Mouse (Mus musculus): ENCODE data around the gene Tmem9.

The Tmem9 gene

GRCm38 (mm10) chr1:136030201-136030600 is 22.3 kb downstream of the Tmem9 start:
- DNase-seq (ENCODE audit: extremely low spot score, low spot score) = no peak

GRCm38 (mm10) chr1:136031697-136032096 is 23.7 kb downstream of the Tmem9 start:
- no peak for DNase-seq (ENCODE audit: extremely low spot score, low spot score)

- no peak for DNase-seq (ENCODE audit: extremely low spot score, low spot score)
Observed at GRCm38 (mm10) chr1:136032961-136033360, 25.0 kb downstream of the Tmem9 start.

DNA sequence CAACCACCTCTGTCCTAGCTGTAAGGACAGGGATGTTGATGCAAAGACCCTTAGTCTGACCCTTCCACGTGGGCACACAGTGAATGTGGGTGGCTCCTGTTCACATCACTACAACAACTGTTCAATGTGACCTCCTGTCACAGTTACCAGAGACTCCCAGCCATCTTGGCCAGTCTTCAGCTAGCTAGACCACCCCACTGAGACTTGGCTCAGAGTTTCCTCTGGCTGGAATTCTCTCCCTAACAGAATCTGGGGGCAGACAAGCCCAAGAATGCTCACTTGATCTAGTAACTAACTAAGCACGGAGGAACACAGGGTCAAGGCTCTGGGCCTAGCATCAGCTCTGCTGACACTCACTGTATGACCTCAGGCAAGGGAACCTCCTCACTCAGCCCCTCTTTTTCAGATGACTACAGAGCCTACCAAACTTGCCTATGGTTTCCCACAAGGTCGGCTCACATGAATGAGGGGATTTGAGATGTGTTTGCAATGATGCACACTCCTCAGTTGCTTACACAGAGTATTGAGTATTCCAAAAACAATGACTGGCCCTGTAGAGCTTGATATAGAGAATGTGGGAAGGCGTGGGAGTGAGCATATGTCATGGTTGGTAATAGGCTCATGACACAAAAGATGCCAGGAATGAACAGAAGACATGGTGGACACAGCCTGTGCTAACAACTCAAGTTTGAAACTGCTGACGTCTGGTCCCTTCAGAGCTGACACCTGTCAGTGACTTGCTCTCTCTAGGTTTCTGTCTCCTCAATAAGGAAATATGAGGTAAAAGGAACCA is 31.0 kb downstream of the Tmem9 start:
- no peak for DNase-seq (ENCODE audit: extremely low spot score, low spot score)

- DNase-seq (ENCODE audit: extremely low spot score, low spot score) = no peak
Observed at GRCm38 (mm10) chr1:136040452-136040851, 32.5 kb downstream of the Tmem9 start.

GRCm38 (mm10) chr1:136040874-136041273 is 32.9 kb downstream of the Tmem9 start:
- no peak for DNase-seq (ENCODE audit: extremely low spot score, low spot score)

DNA sequence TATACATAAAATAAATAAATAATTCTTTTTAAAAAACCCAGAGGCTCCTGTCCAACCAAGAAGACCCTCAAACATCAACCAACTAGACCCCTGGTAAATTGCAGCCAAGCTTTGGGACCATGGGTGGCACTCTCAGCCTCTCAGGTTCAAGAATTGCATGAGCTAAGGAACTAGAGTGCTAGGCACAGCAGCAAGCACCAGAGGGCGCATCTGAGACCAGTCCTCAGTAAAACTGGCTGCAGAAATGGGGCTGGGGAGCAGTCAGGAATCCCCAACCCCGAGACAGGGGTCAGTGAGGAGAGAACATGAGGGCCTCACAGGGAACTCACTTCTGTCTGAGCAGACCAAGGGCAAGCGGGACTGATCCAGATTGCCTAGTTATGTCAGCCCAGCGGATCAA is 37.8 kb downstream of the Tmem9 start:
- DNase-seq (ENCODE audit: extremely low spot score, low spot score) = peak; percentile 52

DNA sequence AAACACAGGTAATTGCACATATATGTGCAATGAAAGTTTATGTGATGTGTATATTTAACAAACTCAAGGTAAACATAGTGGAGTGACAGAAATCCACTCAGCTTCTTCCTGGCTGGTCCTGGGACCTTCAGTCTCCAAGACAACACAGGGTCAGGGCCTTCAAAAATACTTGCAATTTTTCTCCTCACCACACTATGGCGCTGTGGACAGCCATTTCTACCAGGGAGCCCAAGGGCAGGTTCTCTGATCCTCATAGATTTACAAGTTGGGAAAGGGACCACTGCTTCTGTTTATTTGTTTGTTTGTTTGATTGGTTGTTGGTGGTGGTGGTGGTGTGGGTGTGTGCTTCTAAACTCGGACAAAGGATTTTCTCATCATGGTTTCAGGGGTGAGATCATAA is 39.5 kb downstream of the Tmem9 start:
- DNase-seq (ENCODE audit: extremely low spot score, low spot score) = no peak

DNA sequence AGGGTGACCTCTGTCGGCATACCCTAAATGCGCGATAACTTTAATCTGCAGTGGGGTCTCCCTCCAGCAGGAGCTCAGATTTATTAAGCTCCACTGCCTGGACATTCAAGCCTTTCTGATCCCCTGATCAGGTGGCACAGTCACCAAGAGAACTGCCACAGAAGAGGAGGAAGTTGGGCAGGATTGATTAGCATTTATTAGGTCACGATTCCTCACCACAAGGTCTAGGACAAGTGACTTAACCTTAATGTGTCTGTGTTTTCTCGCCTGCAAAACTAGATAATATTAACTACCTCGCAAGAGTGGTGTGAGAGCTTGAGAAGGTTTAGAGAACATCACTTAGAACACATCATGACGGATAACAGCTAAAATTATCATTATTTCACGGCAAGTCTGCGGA is 39.9 kb downstream of the Tmem9 start:
- no peak for DNase-seq (ENCODE audit: extremely low spot score, low spot score)

DNA sequence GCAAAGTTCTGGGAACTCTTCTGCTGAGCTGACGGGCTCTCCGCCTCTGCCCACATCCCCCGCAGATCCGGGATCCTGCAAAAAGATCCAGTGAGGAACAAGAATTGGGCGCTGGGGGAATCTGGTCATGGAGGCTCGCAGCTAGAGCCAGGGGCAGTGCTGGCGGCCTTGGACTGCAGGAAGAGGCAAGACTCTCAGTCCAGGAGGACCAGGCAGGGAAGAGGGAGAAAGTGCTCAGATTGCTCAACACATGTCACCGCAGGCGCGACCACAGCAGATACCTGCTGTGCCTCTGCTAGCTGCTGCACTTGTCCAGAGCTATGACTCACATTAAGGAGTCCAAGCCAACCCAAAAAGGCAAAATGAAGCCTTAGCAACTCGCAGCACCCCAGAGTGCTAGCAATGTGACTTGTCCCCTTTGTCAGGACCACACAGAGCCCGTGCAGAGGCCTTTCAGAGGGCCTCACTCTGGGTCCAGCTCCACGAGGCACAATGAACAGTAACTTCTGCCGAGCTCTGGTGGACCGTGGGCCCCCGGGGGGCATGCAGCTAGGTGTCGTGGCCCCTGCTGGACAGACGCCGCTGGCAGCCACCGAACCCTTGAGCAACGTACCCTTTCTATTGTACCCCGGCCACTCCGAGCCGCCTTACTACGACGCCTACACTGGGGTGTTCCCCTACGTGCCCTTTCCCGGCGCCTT is 42.5 kb downstream of the Tmem9 start, which contains the start of gene Ascl5:
Gene Ascl5, plus strand, starts transcription at position 493 of the 701 bp plus-strand sequence.
- peak; percentile 24 for DNase-seq (ENCODE audit: extremely low spot score, low spot score)

GRCm38 (mm10) chr1:136051013-136051315 is 43.0 kb downstream of the Tmem9 start:
- DNase-seq (ENCODE audit: extremely low spot score, low spot score) = peak; percentile 42

DNA sequence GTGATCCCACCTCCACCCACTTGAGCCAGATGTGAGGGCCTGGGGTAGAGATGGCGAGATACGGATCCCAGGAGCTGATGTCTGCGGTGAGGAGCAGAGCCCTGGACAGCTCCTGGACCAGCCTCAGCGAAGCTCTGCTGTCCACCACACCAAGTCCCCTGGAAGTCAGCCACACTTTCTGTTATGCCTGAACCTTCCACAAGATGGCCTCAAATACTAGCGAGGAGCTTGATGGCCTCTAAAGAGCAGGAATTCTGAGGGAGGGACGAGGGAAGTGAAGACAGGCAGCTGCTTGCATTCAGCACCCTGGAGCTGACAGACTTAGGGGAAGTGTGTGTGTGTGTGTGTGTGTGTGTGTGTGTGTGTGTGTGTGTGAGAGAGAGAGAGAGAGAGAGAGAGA is 43.5 kb downstream of the Tmem9 start:
- peak; percentile 73 for DNase-seq (ENCODE audit: extremely low spot score, low spot score)

DNA sequence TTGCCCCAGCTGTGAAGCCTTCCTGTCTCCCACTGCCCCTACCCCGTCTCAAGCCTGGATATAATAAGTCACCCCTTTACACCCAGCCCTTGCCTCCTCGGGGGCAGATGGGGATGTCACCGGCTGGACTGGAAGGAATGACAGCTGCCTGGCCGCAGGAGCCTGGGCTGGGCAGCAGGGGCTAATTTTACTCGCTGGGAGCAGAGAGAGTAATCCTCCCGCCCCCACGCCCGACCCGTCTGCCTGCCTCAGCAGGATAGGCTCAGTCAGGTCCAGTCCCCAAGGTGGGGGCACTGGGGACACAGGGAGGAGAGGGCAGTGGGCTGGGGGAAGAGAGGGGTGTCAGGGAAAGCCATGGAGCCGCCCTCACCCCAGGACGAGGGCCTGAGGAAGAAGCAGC is 44.6 kb downstream of the Tmem9 start, which contains the start of gene Cacna1s:
Gene Cacna1s, plus strand, starts transcription at position 204 of the 400 bp plus-strand sequence.
- DNase-seq (ENCODE audit: extremely low spot score, low spot score) = no peak

GRCm38 (mm10) chr1:136055771-136056170 is 47.8 kb downstream of the Tmem9 start:
- DNase-seq (ENCODE audit: extremely low spot score, low spot score) = no peak

- DNase-seq (ENCODE audit: extremely low spot score, low spot score) = no peak
Observed at GRCm38 (mm10) chr1:136058594-136058993, 50.6 kb downstream of the Tmem9 start.

GRCm38 (mm10) chr1:136061041-136061789 is 53.3 kb downstream of the Tmem9 start:
- no peak for DNase-seq (ENCODE audit: extremely low spot score, low spot score)

GRCm38 (mm10) chr1:136061790-136062141 is 53.8 kb downstream of the Tmem9 start:
- DNase-seq (ENCODE audit: extremely low spot score, low spot score) = no peak

DNA sequence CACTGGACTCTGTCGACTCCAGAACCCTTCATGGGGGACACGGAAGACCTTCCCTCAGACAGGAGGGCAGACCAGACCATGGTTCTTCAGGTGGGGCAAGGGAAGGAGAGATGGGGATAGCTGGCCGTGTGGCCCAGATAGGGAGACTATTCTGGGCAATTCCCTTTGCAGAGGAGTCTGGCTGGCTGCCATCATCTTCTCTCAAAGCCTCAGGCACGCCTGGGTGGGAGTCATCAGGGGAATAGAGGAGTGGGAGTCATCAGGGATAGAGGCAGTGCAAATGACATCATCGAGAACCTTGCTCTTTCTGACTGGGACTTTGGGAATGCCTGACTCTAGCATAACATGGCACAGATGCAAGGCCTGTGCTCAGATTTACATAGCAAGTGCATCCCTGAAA is 56.0 kb downstream of the Tmem9 start:
- no peak for DNase-seq (ENCODE audit: extremely low spot score, low spot score)

DNA sequence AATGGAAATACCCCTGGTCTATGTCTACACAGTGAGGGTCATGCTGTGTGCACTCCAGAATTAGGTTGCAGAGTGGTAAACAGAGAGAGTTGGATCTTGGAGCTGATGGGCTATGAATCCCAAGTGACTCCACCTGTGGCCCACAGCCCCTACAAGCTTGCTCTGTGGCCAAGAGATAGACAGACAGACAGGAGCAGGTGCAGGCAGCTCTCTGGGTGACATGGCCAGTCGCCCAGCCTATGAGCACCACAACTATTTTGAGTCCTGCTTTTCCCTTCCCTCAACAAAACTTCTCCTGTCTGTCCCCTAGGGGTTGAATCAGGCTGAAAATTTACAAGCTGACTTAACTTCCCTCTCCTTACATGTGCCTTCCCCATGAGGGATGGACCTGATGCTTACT is 58.7 kb downstream of the Tmem9 start:
- no peak for DNase-seq (ENCODE audit: extremely low spot score, low spot score)

DNA sequence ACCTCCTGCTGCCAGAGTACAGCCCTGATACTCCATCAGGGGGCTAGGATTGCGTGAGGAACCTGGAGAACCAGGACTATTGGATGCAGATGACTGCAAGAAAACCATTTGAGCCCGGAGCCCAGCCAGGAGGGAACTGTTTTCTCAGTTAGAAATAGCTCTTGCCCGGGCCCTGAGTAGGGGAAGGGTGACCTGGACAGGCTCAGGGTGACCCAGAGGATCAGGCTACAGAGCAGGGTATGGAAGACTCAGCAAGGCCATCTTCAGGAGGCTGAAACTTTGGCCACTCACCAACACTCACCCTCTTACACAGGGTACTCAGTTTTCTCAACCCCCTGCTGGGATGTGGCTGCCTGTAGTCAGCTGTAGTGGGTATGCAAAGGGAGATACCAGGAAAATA is 59.6 kb downstream of the Tmem9 start:
- no peak for DNase-seq (ENCODE audit: extremely low spot score, low spot score)

- DNase-seq (ENCODE audit: extremely low spot score, low spot score) = peak; percentile 30
Observed at GRCm38 (mm10) chr1:136076086-136076485, 68.1 kb downstream of the Tmem9 start.

DNA sequence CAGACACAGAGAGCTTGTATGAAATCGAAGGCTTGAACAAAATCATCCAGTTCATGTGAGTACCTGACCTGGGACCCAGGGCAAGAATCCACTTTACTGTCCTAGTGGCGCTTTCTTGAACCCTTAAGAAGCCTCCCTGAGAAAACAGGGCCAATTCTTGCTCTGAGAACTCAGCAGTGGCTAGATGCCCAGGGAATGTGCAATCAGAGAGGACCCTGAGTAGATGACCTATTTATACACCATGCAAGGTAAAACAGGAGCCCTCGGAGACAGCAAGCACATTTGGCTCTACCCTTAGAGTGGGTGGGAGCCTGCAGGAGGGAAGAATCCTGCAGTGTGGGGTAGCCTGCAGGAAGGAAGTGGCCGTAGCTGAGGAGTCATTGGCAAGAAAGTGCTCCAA is 69.7 kb downstream of the Tmem9 start:
- no peak for DNase-seq (ENCODE audit: extremely low spot score, low spot score)

Measured in neural tube, embryonic 10.5 days (tissue).